Mouse (Mus musculus) spleen, adult 2 months (tissue): ENCODE results near the gene Phc2.

Experiments used
- CTCF ChIP-seq: fragments of 200-500 bp; IDR thresholded peaks from 2 replicates; pipeline ENCODE4 v1.5.1; 2011; ENCODE audit warnings: mild to moderate bottlenecking, inconsistent platforms; ENCODE audit not compliant: insufficient read depth, insufficient read length, insufficient replicate concordance; ENCODE audit errors: extremely low read depth
- POLR2A ChIP-seq: fragments of 200-500 bp; IDR thresholded peaks from 2 replicates; pipeline ENCODE4 v1.6.1; 2011; ENCODE audit warnings: low read depth, low read length, inconsistent platforms

DNA sequence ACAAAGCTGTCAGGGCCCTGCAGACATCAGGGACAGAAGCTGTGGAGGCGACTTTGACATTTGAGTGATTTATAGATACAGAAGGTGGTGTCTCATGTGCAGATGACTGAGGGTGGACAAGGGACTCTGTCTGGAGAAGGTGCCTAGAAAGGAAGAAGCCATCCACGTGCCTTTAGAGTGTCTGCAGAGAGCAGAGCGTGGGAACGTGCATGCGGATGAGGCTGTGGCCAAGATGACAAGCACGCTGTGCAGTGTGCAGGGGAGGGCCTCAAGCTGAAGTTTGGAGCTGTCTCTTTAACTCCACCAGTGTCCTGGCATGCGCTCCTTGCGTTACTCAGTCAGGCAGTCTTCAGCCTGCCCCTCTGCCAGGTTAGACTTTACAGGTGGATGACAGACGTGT lies 34.5 kb downstream of the Phc2 start:
- TF ChIP-seq POLR2A (no peak), CTCF (no peak)
